Mouse (Mus musculus) heart, postnatal 14 days (tissue): ENCODE results near the gene Pakap. TPM values are rescaled to one million over a fixed set of nuclear protein-coding genes. Genes with fewer than 3 reads are reported as not detected.
A peak's percentile ranks its signal among the peaks of the same experiment; 100 is the strongest.
"Not testable (repeated sequence)": the region's sequence is repeated elsewhere in the genome, so short reads cannot be mapped to it uniquely, and the experiment has no call there.

ENCODE experiments used
- DNase-seq, 2 experiments: peaks; one replicate each; pipeline ENCODE4 v3.0.0; 2021 to 2022
- intact Hi-C: fragments of 180-260 bp; cut with DNase I; formaldehyde crosslinking; loops from one replicate; pipeline ENCODE4 v1.15.1; 2025
- total RNA-seq, 2 experiments: library from RNA; stranded (reverse); gene quantifications; 2 replicates each; pipeline ENCODE4 v1.2.3; 2021

Pakap gene
- total RNA-seq, 2 experiments from 2014 or later, result 40.0 to 46.5 TPM

- intact Hi-C loops, result no loop called here
- DNase-seq, result no peak
These were observed 320.3 kb downstream of the Pakap start for GRCm38 (mm10) chr4:57888246-57888645.

DNA sequence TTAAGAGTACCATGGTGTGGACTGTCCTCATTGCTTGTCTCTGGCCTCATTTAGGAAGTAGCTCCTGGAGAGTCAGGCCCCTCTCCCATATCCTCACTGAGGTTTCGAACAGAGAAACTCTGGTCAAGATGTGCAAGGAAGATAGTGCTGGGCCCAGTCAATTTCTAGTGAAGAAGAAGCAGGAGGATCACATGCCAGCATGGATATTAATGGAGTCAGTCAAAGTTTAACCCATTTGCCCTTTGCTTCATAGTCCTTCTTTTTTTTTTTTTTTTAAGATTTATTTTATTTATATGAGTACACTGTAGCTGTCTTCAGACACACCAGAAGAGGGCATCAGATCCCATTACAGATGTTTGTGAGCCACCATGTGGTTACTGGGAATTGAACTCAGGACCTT lies 321.0 kb downstream of the Pakap start:
- intact Hi-C loops, result not testable (repeated sequence)

GRCm38 (mm10) chr4:57889773-57890172 lies 321.8 kb downstream of the Pakap start:
- intact Hi-C loops, result no loop called here
- no peak for DNase-seq

More for the DNA sequence above, 321.0 kb downstream of the Pakap start:
- not testable (repeated sequence) for DNase-seq

- intact Hi-C loops, result no loop called here
- no peak for DNase-seq
These were observed 324.1 kb downstream of the Pakap start for GRCm38 (mm10) chr4:57892001-57892586.

GRCm38 (mm10) chr4:57895140-57895539 lies 327.2 kb downstream of the Pakap start:
- DNase-seq, result no peak
- intact Hi-C loops, result no loop called here

GRCm38 (mm10) chr4:57895902-57896301 lies 327.9 kb downstream of the Pakap start:
- intact Hi-C loops, result no loop called here

DNA sequence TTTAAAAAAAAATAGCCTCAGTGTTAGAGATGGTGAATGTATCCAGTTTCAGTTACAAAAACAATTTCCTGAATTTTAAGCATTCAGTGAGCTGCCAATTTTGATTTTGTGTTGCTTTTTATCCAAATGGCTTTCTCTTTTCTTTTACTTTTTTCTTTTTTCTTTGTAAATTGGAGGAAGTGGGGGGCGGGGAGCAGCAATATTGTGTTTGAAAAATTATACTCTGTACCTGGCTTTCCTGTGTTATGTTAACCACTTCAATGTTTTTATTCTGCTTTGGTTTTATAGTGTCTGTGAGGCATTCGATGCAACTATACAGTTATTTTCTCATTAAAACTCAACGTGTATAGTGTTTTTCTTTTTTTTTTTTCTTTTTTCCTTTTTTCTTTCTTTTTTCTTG lies 328.7 kb downstream of the Pakap start:
- intact Hi-C loops, result no loop called here

More at GRCm38 (mm10) chr4:57895902-57896301, 327.9 kb downstream of the Pakap start:
- no peak for DNase-seq

GRCm38 (mm10) chr4:57901210-57901609 lies 333.2 kb downstream of the Pakap start:
- DNase-seq, result peak; percentile 50 to 63
- intact Hi-C loops, result loop anchor here (1.0 to 10.0 kb wide), 4 partner anchors 178 to 526 kb away; no protein-coding TSS in a partner anchor

More for the DNA sequence above, 328.7 kb downstream of the Pakap start:
- no peak for DNase-seq

DNA sequence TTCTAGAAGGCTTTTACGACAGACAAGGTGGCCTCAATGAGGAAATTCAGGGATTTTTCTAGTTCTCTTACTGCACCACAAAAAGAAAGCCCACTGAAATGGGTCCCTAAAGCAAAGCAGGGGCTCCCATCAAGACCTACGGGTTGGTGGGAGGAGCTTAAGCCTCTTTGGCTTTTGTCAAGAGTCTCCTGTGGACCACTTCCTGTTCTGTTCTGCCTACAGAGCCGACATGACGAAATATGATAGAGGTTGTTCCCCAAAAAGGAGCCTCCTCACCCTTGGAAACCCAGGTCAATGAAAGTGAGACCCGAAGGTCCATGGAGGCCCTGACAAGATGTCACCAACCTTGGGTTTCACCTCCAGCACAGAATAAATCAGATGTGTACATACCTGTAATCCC lies 334.6 kb downstream of the Pakap start:
- DNase-seq, result no peak
- intact Hi-C loops, result loop anchor here (5.0 to 10.0 kb wide), 3 partner anchors 352 to 528 kb away; no protein-coding TSS in a partner anchor

- intact Hi-C loops, result loop anchor here (1.0 to 10.0 kb wide), 4 partner anchors 231 to 529 kb away; no protein-coding TSS in a partner anchor
- peak; percentile 76 to 83 for DNase-seq
These were observed 336.2 kb downstream of the Pakap start for GRCm38 (mm10) chr4:57904211-57904610.

- DNase-seq, result no peak
- intact Hi-C loops, result loop anchor here (1.0 to 10.0 kb wide), 4 partner anchors 231 to 530 kb away; no protein-coding TSS in a partner anchor
These were observed 336.7 kb downstream of the Pakap start for GRCm38 (mm10) chr4:57904638-57905037.

DNA sequence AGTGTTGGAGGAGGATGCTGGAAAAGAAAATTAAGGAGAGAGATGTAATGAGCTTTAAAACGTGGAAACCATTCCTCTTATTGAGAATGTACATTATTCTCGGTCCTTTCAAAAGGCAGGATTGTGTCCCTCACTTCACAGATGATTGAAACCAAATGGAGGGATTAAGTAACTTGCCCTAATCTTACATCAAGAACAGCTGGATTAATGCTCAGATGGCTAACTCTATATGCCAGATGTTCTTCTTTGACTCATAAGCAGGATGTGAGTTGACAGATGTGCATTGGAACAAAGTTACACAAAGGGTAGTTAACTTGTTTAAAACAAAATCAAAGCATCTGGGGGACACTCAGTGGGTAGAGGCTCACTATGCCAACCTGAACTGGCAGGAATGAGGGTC lies 338.7 kb downstream of the Pakap start:
- DNase-seq, result no peak
- intact Hi-C loops, result loop anchor here (10.0 kb wide), 2 partner anchors 348 to 532 kb away; no protein-coding TSS in a partner anchor

GRCm38 (mm10) chr4:57908860-57909259 lies 340.9 kb downstream of the Pakap start:
- intact Hi-C loops, result loop anchor here (10.0 kb wide), 2 partner anchors 346 to 534 kb away; no protein-coding TSS in a partner anchor
- DNase-seq, result no peak

DNA sequence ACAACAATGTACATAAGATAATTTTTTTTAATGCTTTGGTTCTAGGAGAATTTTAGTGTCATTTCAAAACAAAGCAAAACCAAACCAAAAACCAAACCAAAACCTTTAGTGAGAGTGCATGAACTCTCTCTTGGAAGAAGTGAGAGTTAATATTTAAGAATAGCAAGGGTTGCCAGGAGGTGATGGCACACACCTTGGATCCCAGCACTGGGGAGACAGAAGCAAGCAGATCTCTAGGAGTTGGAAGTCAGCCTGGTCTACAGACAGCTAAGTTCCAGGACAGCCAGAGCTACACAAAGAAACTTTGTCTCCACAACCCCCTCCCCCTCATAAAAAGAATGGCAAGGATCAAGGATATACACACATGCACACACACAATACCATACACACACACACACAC lies 345.0 kb downstream of the Pakap start:
- DNase-seq, result no peak
- intact Hi-C loops, result no loop called here

DNA sequence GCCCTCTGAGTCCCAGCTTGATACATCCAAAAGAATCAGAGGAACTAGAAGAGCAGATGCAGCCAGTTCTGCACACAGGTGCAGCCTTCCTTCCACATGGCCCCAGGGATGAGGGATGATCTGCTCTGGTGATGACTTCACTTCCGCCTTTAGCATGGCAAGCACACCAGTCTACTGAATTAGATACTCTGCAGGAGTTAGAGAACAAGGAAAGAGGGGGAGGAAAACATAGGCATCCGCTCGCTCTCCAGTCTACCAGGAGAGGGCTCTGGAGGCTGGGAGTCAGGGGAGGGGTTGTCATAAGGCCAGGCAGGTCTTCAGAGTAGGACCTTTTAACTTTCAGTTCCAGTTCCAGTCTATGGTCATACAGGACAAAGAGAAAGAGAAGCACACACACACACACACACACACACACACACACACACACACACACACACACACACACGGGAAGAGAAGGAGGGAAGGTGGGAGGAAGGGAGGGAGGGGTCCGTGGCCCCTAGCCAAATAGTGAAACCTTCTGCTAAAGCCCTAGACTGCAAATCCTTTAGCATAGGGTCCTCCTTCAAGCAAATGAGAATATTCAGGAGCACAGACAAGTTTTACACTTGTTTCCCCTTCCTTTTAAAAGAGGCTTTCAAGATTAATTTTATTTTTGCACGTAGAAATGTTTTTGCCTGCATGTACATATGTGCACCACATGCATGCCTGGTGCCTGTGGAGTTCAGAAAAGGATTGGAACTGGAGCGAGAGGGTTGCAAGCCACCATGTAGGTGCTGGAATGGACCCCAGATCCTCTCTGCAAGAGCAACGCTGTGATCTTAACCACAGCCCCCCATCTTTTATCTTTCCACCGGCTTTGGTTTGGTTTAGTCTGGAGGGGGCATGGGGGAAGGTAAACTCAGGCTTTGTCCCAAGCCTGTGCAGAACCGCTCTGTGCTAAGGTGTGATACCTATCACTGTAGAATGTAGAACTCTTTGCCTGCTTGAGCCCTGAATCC lies 346.5 kb downstream of the Pakap start:
- no peak for DNase-seq
- intact Hi-C loops, result no loop called here

- intact Hi-C loops, result no loop called here
- DNase-seq, result peak; percentile 57 to 61
These were observed 347.4 kb downstream of the Pakap start for GRCm38 (mm10) chr4:57915216-57915965.

DNA sequence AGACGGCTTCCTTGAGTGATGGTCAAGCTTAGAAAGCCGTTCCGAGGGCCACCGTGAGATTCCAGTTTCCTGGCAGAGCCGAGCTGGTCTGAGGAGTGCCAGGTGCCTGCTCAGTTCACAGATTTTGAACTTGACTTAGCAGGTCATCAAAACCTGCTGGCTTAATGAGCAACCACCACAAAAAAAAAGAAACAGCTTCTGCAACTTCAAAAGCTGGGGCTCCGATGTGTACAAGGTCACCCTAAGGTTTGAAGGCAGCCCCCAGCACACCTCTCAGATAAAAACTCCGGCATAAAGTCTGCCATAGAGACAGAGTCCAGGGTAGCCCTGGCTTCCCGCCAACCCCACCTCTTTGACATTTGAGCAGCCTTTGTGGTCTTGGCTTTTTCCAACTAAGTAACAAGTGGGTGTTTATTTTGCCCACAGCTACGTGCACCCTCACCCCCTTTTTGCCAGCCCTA lies 348.3 kb downstream of the Pakap start, which contains the start of gene D630039A03Rik:
D630039A03Rik (minus strand) TSS at position 97 of the 461 bp plus-strand sequence.
- peak in 1 of 2 experiments; percentile 21 for DNase-seq
- intact Hi-C loops, result no loop called here

DNA sequence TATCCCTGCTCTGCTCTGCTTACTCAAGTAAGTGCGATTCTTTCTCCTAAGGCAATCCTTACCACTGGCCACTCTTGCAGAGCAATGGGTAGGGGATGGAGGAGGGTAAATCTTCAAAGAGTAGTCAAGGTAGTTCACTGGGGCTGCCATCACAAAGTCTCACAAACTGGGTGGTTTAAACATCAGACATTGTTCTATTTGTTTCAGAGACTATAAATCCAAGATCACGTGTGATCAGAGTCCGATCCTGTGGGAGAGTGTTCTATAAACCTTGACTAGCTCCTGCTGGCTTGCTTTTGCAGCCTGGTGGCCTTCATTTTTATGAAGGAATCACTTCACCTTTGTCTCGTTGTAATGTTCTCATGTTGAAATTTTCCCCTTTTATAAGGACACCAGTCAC lies 348.7 kb downstream of the Pakap start:
- intact Hi-C loops, result no loop called here
- no peak for DNase-seq

DNA sequence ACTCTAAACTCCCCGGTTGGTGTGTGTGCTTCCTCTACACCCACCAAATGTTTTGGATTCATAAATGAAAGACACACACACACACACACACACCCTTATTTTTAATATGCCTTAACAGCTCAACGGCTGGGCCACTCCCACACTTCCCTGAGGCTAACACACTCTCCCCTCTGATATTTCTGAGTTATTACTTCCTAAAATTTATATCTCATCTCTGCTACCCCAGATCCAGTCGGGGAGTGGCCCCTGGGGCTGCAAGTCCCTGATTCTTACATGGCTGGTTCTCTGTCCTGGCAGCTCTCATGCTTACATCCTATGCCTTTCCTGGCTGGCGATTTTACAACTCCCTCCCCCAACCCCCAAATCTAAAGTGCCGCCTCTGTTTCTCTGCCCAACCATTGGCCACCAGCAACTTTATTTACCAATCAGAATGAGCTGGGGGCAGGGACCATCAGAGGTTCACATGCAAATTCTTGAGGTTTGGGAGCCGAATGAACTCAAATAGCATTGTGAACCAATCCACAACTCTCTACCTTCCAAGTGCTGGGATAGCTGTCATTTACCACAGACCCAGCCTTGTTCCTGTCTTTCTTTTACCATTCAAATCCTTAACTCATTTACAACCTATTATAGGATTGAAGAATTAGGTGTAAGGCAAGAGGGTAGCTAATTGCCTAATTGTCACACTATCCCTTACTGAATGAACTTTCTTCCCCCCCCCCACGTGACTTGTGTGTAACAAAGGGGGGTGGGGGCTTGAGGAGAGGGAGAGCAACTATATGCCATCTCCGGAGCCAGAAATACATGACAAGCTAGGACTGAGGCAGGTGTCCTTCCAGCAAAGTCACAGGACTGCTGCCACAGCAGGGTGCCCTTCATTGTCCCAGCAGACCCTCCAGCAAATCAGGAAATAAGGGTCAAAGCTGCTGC lies 351.8 kb downstream of the Pakap start:
- intact Hi-C loops, result no loop called here

More for the DNA sequence above, 351.8 kb downstream of the Pakap start:
- no peak for DNase-seq
